ENCODE assay signal across 8 mouse cellular contexts in the genomic region with DNA sequence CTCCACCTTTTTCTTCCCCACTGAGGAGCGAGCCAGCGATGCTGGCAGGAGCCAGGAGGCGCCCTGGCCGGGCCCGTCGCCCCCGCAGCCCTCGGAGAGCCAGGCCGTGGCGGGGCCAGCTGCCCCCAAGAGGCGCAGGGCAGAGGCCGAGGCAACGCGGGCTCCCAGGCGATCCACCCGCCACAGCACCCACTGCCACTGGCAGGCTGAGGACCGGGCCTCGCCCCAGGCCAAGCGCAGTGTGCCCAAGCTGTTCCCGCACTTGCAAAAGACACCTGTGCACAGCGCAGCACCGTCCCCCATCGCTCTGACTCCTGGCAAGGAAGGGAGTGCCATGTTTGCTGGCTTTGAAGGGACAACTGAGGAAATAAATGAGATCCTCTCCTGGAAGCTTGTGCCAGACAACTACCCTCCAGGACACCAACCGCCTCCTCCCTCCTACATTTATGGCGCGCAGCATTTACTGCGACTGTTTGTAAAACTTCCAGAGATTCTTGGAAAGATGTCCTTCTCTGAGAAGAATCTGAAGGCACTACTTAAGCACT. TPM values are rescaled to one million over a fixed set of nuclear protein-coding genes. Genes with fewer than 3 reads are reported as not detected.
DNase-seq lines count a peak whose midpoint lies in the region; ATAC-seq lines count a peak whose summit lies in the region.

No protein-coding gene starts in this region.

- WGBS in heart, embryonic 14.5 days = 18% methylated on average over 27 of the region's 27 CpGs
- 12% methylated on average over 27 of the region's 27 CpGs for WGBS in hindbrain, embryonic 10.5 days
- WGBS in limb, embryonic 13.5 days = 8% methylated on average over 27 of the region's 27 CpGs
- WGBS in neural tube, embryonic 14.5 days = 6% methylated on average over 23 of the region's 27 CpGs

- no peak for DNase-seq in heart, postnatal 14 days
- DNase-seq in R1 (ENCODE audit: low read depth, low spot score) = peak; percentile 59
- DNase-seq in embryo, embryonic 10.5 days (ENCODE audit: low spot score) = peak; percentile 51
- DNase-seq in hindbrain, embryonic 10.5 days (ENCODE audit: low spot score) = no peak
- no peak for DNase-seq in adrenal gland, adult 18-20 months (ENCODE audit: low spot score in 2 of 2)

- H3K27ac ChIP-seq in heart, embryonic 14.5 days (replicated peaks in 1 of 2; ENCODE audit: control insufficient read depth in 1 of 2, insufficient read depth in 1 of 2, low read depth in 2 of 2, low read length in 2 of 2) = peak overlapping the region; percentile 59 to 68; a peak in 3 of 4 replicates
- H3K27ac ChIP-seq in hindbrain, embryonic 10.5 days = peak overlapping the region; percentile 93
- peak overlapping the region; percentile 81 for H3K27ac ChIP-seq in limb, embryonic 13.5 days
- H3K27ac ChIP-seq in neural tube, embryonic 14.5 days (ENCODE audit: low read depth, low read length) = peak overlapping the region; percentile 83

- intact Hi-C loops in heart, postnatal 14 days (cut with DNase I) = no loop called here

- no peaks in the 10 kb centered on the region for H3K9me3 ChIP-seq in heart, embryonic 14.5 days (ENCODE audit: control insufficient read depth, low read length)
- no peaks in the 10 kb centered on the region for H3K9me3 ChIP-seq in hindbrain, embryonic 10.5 days
- H3K9me3 ChIP-seq in limb, embryonic 13.5 days = no peaks in the 10 kb centered on the region
- H3K9me3 ChIP-seq in neural tube, embryonic 14.5 days (ENCODE audit: control insufficient read depth, low read length) = no peaks in the 10 kb centered on the region

- no peaks in the 10 kb centered on the region for H3K36me3 ChIP-seq in heart, embryonic 14.5 days (ENCODE audit: control insufficient read depth, insufficient read depth, low read length)
- no peaks in the 10 kb centered on the region for H3K36me3 ChIP-seq in hindbrain, embryonic 10.5 days
- H3K36me3 ChIP-seq in limb, embryonic 13.5 days = no peaks in the 10 kb centered on the region
- H3K36me3 ChIP-seq in neural tube, embryonic 14.5 days (ENCODE audit: control insufficient read depth, insufficient read depth, low read length) = no peaks in the 10 kb centered on the region

- peak; percentile 63 for ATAC-seq in heart, embryonic 14.5 days (ENCODE audit: insufficient number of reproducible peaks, insufficient read depth, low FRiP score, low read depth)
- ATAC-seq in limb, embryonic 13.5 days (ENCODE audit: low FRiP score, low read depth) = peak; percentile 58
- peak; percentile 81 for ATAC-seq in neural tube, embryonic 14.5 days (ENCODE audit: low read depth)

- H3K4me2 ChIP-seq in heart, embryonic 14.5 days (ENCODE audit: low read length) = peak overlapping the region; percentile 88
- H3K4me2 ChIP-seq in limb, embryonic 13.5 days (replicated peaks) = peak overlapping the region; percentile 94
- H3K4me2 ChIP-seq in neural tube, embryonic 14.5 days (ENCODE audit: low read depth, low read length) = peak overlapping the region; percentile 88

- H3K9ac ChIP-seq in heart, embryonic 14.5 days (ENCODE audit: low read length) = peak overlapping the region; percentile 78
- peak overlapping the region; percentile 82 for H3K9ac ChIP-seq in limb, embryonic 13.5 days
- peak overlapping the region; percentile 69 for H3K9ac ChIP-seq in neural tube, embryonic 14.5 days (replicated peaks; ENCODE audit: low read depth, low read length)

- no peaks in the 10 kb centered on the region; a peak in 1 of 4 replicates for H3K4me1 ChIP-seq in heart, embryonic 14.5 days (ENCODE audit: control insufficient read depth in 2 of 2, insufficient read depth in 2 of 2, low read length in 2 of 2)
- peaks cover 11% of the 10 kb centered on the region for H3K4me1 ChIP-seq in hindbrain, embryonic 10.5 days (replicated peaks)
- peaks cover 9% of the 10 kb centered on the region for H3K4me1 ChIP-seq in limb, embryonic 13.5 days
- H3K4me1 ChIP-seq in neural tube, embryonic 14.5 days (ENCODE audit: control insufficient read depth, insufficient read depth, low read length) = peaks cover 4% of the 10 kb centered on the region; the same call in 1 of the 2 replicates

- no peaks in the 10 kb centered on the region for H3K27me3 ChIP-seq in heart, embryonic 14.5 days (ENCODE audit: control insufficient read depth, insufficient read depth, low read length)
- H3K27me3 ChIP-seq in hindbrain, embryonic 10.5 days (ENCODE audit: insufficient read depth, poor library complexity, severe bottlenecking) = no peaks in the 10 kb centered on the region
- H3K27me3 ChIP-seq in limb, embryonic 13.5 days = no peaks in the 10 kb centered on the region
- H3K27me3 ChIP-seq in neural tube, embryonic 14.5 days (ENCODE audit: control insufficient read depth, insufficient read depth, low read length) = no peaks in the 10 kb centered on the region

- peak overlapping the region; percentile 65 to 71 for H3K4me3 ChIP-seq in heart, embryonic 14.5 days (ENCODE audit: control insufficient read depth in 1 of 2, insufficient read depth in 1 of 2, low read depth in 1 of 2, low read length in 2 of 2)
- peak overlapping the region; percentile 69 for H3K4me3 ChIP-seq in hindbrain, embryonic 10.5 days
- peak overlapping the region; percentile 64 for H3K4me3 ChIP-seq in limb, embryonic 13.5 days
- peak overlapping the region; percentile 53 for H3K4me3 ChIP-seq in neural tube, embryonic 14.5 days (ENCODE audit: low read depth, low read length)

RNA-seq across cellular contexts. Expression of a gene that starts 9.0 kb away (rescaled TPM):
- 5.5 and 5.7 TPM in 2 replicates for polyA plus RNA-seq in heart, embryonic 14.5 days (2014; fragmentation: Nextera tagmentation; extraction: Ambion mirVana)
- total RNA-seq in heart, postnatal 14 days (2021) = 1 to 10 TPM; 2.0 to 2.4 TPM
- 6.8 and 10.2 TPM in 2 replicates for polyA plus RNA-seq in hindbrain, embryonic 10.5 days (2016; fragmentation: Nextera tagmentation; extraction: Ambion mirVana)
- 7.3 and 7.6 TPM in 2 replicates for polyA plus RNA-seq in limb, embryonic 13.5 days (2015; fragmentation: Nextera tagmentation; extraction: Ambion mirVana)
- polyA plus RNA-seq in neural tube, embryonic 14.5 days (2014; fragmentation: Nextera tagmentation; extraction: Ambion mirVana) = 10.7 and 10.9 TPM in 2 replicates
- total RNA-seq in adrenal gland, adult 18-20 months (2021) = 1 to 10 TPM; 6.5 to 7.8 TPM

Comparison
In these comparisons a context has a peak if more than half of its experiments do, and no peak if none do; other contexts are left out.
1. DNase-seq: peak in R1 (single experiment) and embryo, embryonic 10.5 days (single experiment); none in heart, postnatal 14 days (0 of 2), hindbrain, embryonic 10.5 days (single experiment) and adrenal gland, adult 18-20 months (0 of 2).
2. Peak in every context shown above with its lines, with median percentiles within 50 percentile points of each other: ATAC-seq, H3K27ac ChIP-seq, H3K4me2 ChIP-seq, H3K4me3 ChIP-seq and H3K9ac ChIP-seq.